Mouse (Mus musculus): ENCODE measurements around the gene Shank1. TPM values are rescaled to one million over a fixed set of nuclear protein-coding genes. Genes with fewer than 3 reads are reported as not detected.

Shank1 gene
- total RNA-seq, 1 experiment, result 1.0 TPM

GRCm38 (mm10) chr7:44273446-44273845, 36.6 kb upstream of the Shank1 start:
- H3K9ac ChIP-seq (ENCODE audit: insufficient read depth, low read depth, low read length, poor library complexity, severe bottlenecking), result no peak overlapping the region
- TF ChIP-seq ZNF384 (IDR thresholded peaks at IDR 0.05; ENCODE audit: low read depth, low read length) (no peak), ZC3H11A (IDR thresholded peaks at IDR 0.05; ENCODE audit: borderline replicate concordance, low read depth, low read length) (no peak), HCFC1 (IDR thresholded peaks at IDR 0.05; ENCODE audit: borderline replicate concordance, insufficient read depth, low read length) (no peak), MAFK (IDR thresholded peaks at IDR 0.05; ENCODE audit: insufficient read depth, low read depth, low read length) (no peak), CHD2 (IDR thresholded peaks at IDR 0.05; ENCODE audit: low read depth, low read length) (no peak)
- no peak overlapping the region; the same call in 1 of the 2 replicates for H3K27ac ChIP-seq (ENCODE audit: insufficient read depth, low read depth, low read length, poor library complexity, severe bottlenecking)
- in situ Hi-C loops (cut with MboI; ENCODE audit: low sequenced_read_pairs in 2 of 2, unreplicated experiment in 2 of 2), result loop anchor here in 1 of 2 experiments (25.0 kb wide), 1 partner anchor 164 kb away; the partner anchor contains the start of gene Lrrc4b
- no peak for DNase-seq (ENCODE audit: low read depth, low spot score)
- H3K36me3 ChIP-seq (ENCODE audit: control insufficient read depth, insufficient read depth, low read length, poor library complexity, severe bottlenecking), result no peaks in the 10 kb centered on the region
- H3K4me3 ChIP-seq (ENCODE audit: insufficient read depth in 1 of 2, low read depth in 1 of 2, low read length in 2 of 2, poor library complexity in 1 of 2, severe bottlenecking in 1 of 2), result no peak overlapping the region
- H3K4me1 ChIP-seq (ENCODE audit: control insufficient read depth in 2 of 2, insufficient read depth in 2 of 2, low read length in 2 of 2, poor library complexity in 1 of 2), result peaks cover 0 to 18% of the 10 kb centered on the region in 2 experiments; a peak in 2 of 4 replicates
- H3K9me3 ChIP-seq (ENCODE audit: control insufficient read depth, insufficient read depth, low read depth, low read length), result no peaks in the 10 kb centered on the region

- in situ Hi-C loops (cut with MboI; ENCODE audit: low sequenced_read_pairs in 2 of 2, unreplicated experiment in 2 of 2), result loop anchor here in 1 of 2 experiments (25.0 kb wide), 1 partner anchor 163 kb away; the partner anchor contains the start of gene Lrrc4b
- peak overlapping the region; percentile 32 to 46; a peak in 2 of 4 replicates for H3K4me3 ChIP-seq (ENCODE audit: insufficient read depth in 1 of 2, low read depth in 1 of 2, low read length in 2 of 2, poor library complexity in 1 of 2, severe bottlenecking in 1 of 2)
- peak overlapping the region; percentile 31; the same call in 1 of the 2 replicates for H3K9ac ChIP-seq (ENCODE audit: insufficient read depth, low read depth, low read length, poor library complexity, severe bottlenecking)
- H3K9me3 ChIP-seq (ENCODE audit: control insufficient read depth, insufficient read depth, low read depth, low read length), result no peaks in the 10 kb centered on the region
- no peak for DNase-seq (ENCODE audit: low read depth, low spot score)
- H3K4me1 ChIP-seq (ENCODE audit: control insufficient read depth in 2 of 2, insufficient read depth in 2 of 2, low read length in 2 of 2, poor library complexity in 1 of 2), result peaks cover 0 to 18% of the 10 kb centered on the region in 2 experiments; a peak in 2 of 4 replicates
- H3K36me3 ChIP-seq (ENCODE audit: control insufficient read depth, insufficient read depth, low read length, poor library complexity, severe bottlenecking), result no peaks in the 10 kb centered on the region
- TF ChIP-seq HCFC1 (IDR thresholded peaks at IDR 0.05; ENCODE audit: borderline replicate concordance, insufficient read depth, low read length) (no peak), ZC3H11A (IDR thresholded peaks at IDR 0.05; ENCODE audit: borderline replicate concordance, low read depth, low read length) (no peak), ZNF384 (IDR thresholded peaks at IDR 0.05; ENCODE audit: low read depth, low read length) (no peak), CHD2 (IDR thresholded peaks at IDR 0.05; ENCODE audit: low read depth, low read length) (no peak), MAFK (IDR thresholded peaks at IDR 0.05; ENCODE audit: insufficient read depth, low read depth, low read length) (no peak)
- no peak overlapping the region; the same call in 1 of the 2 replicates for H3K27ac ChIP-seq (ENCODE audit: insufficient read depth, low read depth, low read length, poor library complexity, severe bottlenecking)
Measured at GRCm38 (mm10) chr7:44274096-44274495, 36.0 kb upstream of the Shank1 start.

GRCm38 (mm10) chr7:44275546-44275945, 34.5 kb upstream of the Shank1 start:
- H3K4me1 ChIP-seq (ENCODE audit: control insufficient read depth in 2 of 2, insufficient read depth in 2 of 2, low read length in 2 of 2, poor library complexity in 1 of 2), result peaks cover 0 to 18% of the 10 kb centered on the region in 2 experiments; a peak in 2 of 4 replicates
- H3K4me3 ChIP-seq (ENCODE audit: insufficient read depth in 1 of 2, low read depth in 1 of 2, low read length in 2 of 2, poor library complexity in 1 of 2, severe bottlenecking in 1 of 2), result no peak overlapping the region
- in situ Hi-C loops (cut with MboI; ENCODE audit: low sequenced_read_pairs in 2 of 2, unreplicated experiment in 2 of 2), result no loop called here
- no peak overlapping the region for H3K9ac ChIP-seq (ENCODE audit: insufficient read depth, low read depth, low read length, poor library complexity, severe bottlenecking)
- DNase-seq (ENCODE audit: low read depth, low spot score), result no peak
- no peaks in the 10 kb centered on the region for H3K9me3 ChIP-seq (ENCODE audit: control insufficient read depth, insufficient read depth, low read depth, low read length)
- TF ChIP-seq ZC3H11A (IDR thresholded peaks at IDR 0.05; ENCODE audit: borderline replicate concordance, low read depth, low read length) (no peak), MAFK (IDR thresholded peaks at IDR 0.05; ENCODE audit: insufficient read depth, low read depth, low read length) (no peak), CHD2 (IDR thresholded peaks at IDR 0.05; ENCODE audit: low read depth, low read length) (no peak), ZNF384 (IDR thresholded peaks at IDR 0.05; ENCODE audit: low read depth, low read length) (no peak), HCFC1 (IDR thresholded peaks at IDR 0.05; ENCODE audit: borderline replicate concordance, insufficient read depth, low read length) (no peak)
- no peaks in the 10 kb centered on the region for H3K36me3 ChIP-seq (ENCODE audit: control insufficient read depth, insufficient read depth, low read length, poor library complexity, severe bottlenecking)
- no peak overlapping the region for H3K27ac ChIP-seq (ENCODE audit: insufficient read depth, low read depth, low read length, poor library complexity, severe bottlenecking)

GRCm38 (mm10) chr7:44276461-44277249, 33.4 kb upstream of the Shank1 start:
- H3K4me3 ChIP-seq (ENCODE audit: insufficient read depth in 1 of 2, low read depth in 1 of 2, low read length in 2 of 2, poor library complexity in 1 of 2, severe bottlenecking in 1 of 2), result 0 out of 4 replicates have a peak overlapping the region, but pooled peaks of 1 of the 2 experiments have one; percentile 16
- peaks cover 0 to 18% of the 10 kb centered on the region in 2 experiments; a peak in 2 of 4 replicates for H3K4me1 ChIP-seq (ENCODE audit: control insufficient read depth in 2 of 2, insufficient read depth in 2 of 2, low read length in 2 of 2, poor library complexity in 1 of 2)
- no peaks in the 10 kb centered on the region for H3K36me3 ChIP-seq (ENCODE audit: control insufficient read depth, insufficient read depth, low read length, poor library complexity, severe bottlenecking)
- peak; percentile 71 for DNase-seq (ENCODE audit: low read depth, low spot score)
- peak overlapping the region; percentile 23; the same call in 1 of the 2 replicates for H3K9ac ChIP-seq (ENCODE audit: insufficient read depth, low read depth, low read length, poor library complexity, severe bottlenecking)
- TF ChIP-seq MAFK (IDR thresholded peaks at IDR 0.05; ENCODE audit: insufficient read depth, low read depth, low read length) (no peak), ZNF384 (IDR thresholded peaks at IDR 0.05; ENCODE audit: low read depth, low read length) (no peak)
- in situ Hi-C loops (cut with MboI; ENCODE audit: low sequenced_read_pairs in 2 of 2, unreplicated experiment in 2 of 2), result no loop called here
- H3K9me3 ChIP-seq (ENCODE audit: control insufficient read depth, insufficient read depth, low read depth, low read length), result no peaks in the 10 kb centered on the region
- H3K27ac ChIP-seq (ENCODE audit: insufficient read depth, low read depth, low read length, poor library complexity, severe bottlenecking), result peak overlapping the region; percentile 95

All from ES-E14 (cell line).